Mouse (Mus musculus): ENCODE data around the gene Mettl7b.

The Mettl7b gene

GRCm38 (mm10) chr10:128947496-128947895, 13.3 kb downstream of the Mettl7b start:
- no peak for DNase-seq (ENCODE audit: low read depth, low spot score)

GRCm38 (mm10) chr10:128945675-128946074, 15.1 kb downstream of the Mettl7b start:
- no peak for DNase-seq (ENCODE audit: low read depth, low spot score)

DNA sequence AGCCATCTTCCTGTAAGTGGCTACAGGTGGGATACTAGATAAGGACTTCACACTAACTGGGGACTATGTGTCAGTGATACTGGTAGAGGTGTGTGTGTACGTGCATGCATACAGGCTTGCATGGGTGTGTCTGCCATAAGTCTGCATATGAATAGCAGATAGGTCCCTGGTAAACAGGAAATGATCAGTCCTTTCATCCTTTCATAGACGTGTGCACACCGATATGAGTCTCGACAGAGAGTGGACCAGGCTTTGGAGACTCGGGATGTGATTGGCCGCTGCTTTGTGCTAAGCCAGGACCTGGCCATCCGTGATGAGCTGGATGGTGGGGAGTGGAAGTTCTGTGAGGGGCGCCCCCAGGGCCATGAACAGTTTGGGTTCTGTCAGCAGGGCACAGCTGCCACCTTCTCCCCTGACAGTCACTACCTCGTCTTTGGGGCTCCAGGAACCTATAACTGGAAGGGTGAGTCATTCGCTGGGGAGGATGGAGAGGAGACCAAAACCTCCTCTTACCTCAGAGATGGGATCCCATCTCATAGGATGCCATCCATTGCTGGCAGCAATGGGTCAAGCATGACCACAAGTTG, 20.2 kb downstream of the Mettl7b start:
- no peak for DNase-seq (ENCODE audit: low read depth, low spot score)

GRCm38 (mm10) chr10:128938974-128939373, 21.8 kb downstream of the Mettl7b start:
- DNase-seq (ENCODE audit: low read depth, low spot score): no peak

DNA sequence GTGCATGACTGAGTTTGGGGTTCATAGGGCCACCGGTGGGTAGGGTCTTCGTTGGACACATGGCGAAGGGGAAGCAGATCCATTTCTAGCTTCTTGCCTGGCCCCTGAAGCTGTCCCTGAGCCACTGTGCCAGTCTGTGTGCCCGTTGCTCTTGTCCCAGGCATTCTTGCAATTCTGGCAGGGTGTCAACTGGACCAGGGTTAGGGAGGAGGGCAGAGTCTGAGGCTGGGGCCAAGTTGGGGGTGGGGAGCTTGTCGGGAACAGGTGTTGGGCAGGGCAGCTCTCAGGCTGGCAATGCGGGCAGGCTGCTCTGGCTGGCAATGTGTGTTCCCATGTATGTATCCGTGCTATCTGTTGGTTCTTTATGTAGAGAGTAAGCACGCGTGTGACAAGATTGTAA, 22.3 kb downstream of the Mettl7b start:
- DNase-seq (ENCODE audit: low read depth, low spot score): no peak

DNA sequence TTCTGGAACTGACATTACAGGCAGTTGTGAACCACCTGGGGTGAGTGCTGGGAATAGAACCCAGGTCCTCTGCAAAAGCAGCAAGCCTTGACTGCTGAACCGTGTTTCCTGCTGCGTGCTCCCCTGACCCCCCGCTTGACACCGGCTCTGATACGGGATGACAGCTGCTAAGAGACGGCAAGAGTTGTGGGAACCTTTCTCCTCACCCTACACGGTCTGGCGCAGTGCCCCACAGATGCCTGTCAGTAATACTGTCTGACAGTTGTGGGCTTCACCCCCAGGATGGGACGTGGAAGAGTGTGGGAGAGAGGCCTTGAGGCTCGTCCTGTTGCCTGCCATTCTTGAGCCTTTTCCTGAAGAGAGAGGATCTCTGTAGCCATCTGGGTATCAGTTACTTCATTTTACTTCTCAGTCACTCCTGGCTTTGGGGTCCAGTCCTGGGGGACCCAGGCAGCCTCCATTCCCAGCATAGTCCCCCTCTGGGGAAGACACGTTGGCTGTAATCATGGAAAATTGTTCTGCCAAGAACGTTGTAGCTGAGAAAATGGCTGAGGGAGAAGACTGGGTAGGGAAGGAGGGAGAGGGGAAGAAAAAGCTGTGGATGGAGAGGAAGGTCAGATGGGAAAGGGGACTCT, 22.9 kb downstream of the Mettl7b start:
- no peak for DNase-seq (ENCODE audit: low read depth, low spot score)

DNA sequence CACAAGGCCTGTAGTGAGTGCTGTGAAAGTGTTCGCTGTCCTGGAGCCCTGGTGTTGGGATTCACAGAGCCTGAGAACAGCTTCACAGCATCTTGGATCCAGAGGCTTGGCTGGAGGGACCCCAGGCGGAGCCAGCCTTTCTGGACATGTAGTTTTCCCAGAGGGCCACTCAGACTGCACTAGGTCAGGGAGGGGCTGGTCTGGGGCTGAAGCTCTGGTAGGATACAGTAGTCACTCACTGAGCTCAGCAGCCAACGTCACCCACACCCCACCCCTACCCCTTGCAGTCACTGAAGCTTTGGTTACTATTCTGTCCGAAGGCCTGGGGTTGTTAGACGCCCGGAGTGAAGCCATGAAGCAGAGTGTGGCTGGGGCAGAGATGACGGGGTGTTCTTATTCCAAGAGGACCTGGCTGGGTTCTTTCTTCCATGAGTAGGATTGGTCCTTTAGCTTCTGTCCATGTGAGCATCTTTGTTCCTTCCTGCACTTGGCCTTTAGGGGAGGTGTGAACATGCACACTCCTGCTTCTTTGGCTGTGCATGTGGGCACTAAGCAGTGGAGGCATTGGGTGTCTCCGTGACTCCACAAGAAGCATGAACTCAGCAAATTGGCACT, 24.9 kb downstream of the Mettl7b start:
- no peak for DNase-seq (ENCODE audit: low read depth, low spot score)

- DNase-seq (ENCODE audit: low read depth, low spot score): no peak
These were observed 25.6 kb downstream of the Mettl7b start for GRCm38 (mm10) chr10:128934997-128935787.

DNA sequence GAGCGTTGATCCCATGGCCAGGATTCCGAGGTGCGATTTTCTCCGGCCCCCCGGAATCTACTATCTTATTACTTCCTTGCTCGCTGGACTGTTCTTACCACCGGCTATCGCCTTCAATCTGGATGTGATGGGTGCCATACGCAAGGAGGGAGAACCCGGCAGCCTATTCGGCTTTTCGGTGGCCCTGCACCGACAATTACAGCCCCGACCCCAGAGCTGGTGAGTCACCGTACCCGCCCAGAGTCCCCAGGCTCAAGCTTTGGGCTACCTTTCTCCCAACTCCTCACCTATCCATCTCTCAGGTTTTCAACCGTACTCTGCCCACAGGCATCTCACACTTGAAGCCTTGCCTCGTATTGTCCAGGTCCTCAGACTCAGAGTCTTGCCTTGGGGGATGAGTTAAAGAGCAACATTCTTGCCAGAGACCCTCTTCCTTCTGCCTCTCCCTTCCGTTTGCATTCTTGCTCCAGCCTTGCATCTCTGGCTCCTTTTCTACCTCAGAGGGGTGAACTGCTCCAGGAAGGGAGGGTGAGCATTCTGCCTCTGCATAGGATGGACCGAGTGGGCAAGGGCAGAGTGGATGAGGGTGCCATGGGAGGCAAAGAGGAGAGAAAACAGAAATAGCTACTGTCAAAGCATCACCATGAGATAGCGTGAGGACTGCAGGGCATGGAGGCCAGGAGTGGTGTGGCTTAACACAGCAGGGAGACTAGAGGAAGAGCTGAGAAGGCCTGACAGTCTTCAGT, 26.6 kb downstream of the Mettl7b start:
- no peak for DNase-seq (ENCODE audit: low read depth, low spot score)

DNA sequence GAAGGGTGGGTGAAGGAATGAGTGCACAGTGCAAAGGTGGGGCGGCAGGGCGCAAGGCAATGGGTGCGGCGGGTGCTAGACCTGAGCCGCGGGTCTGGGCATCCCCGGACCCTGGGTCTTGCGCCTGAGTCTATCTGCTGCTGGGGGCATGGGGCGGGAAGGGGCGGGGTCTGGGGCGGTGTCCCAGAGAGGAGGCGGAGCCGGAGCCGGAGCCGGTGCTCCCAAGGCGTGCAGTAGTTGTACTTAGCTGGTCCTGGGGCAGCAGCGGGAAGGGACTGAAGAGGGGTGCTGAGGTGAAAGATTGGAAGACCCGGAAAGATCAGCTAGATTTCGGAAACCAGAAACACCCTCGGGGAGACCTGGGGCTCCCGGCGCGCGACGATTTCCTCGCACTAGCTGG, 27.2 kb downstream of the Mettl7b start, which contains the start of gene Itga7:
TSS of gene Itga7 (plus strand) at position 245 of the 400 bp plus-strand sequence.
- DNase-seq (ENCODE audit: low read depth, low spot score): no peak

DNA sequence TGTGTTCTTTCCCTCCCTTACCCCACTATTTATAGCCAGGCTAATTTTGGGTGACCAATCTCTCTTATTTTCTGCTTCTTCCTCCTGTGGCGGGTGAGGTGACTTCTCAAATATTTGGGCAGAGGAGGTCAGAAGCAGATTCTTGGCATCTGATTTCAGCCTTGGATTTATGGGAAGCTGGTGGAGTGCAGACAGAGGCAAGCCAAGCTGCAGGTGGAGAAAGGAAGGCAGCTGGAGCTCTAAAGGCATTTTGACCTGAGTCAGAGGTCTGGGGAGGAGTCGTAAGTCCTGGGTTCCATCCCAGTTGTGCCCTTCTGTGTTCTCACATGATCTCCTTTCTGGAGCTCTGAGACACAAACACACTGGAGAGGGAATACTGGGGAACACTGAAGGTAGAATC, 29.3 kb downstream of the Mettl7b start:
- no peak for DNase-seq (ENCODE audit: low read depth, low spot score)

DNA sequence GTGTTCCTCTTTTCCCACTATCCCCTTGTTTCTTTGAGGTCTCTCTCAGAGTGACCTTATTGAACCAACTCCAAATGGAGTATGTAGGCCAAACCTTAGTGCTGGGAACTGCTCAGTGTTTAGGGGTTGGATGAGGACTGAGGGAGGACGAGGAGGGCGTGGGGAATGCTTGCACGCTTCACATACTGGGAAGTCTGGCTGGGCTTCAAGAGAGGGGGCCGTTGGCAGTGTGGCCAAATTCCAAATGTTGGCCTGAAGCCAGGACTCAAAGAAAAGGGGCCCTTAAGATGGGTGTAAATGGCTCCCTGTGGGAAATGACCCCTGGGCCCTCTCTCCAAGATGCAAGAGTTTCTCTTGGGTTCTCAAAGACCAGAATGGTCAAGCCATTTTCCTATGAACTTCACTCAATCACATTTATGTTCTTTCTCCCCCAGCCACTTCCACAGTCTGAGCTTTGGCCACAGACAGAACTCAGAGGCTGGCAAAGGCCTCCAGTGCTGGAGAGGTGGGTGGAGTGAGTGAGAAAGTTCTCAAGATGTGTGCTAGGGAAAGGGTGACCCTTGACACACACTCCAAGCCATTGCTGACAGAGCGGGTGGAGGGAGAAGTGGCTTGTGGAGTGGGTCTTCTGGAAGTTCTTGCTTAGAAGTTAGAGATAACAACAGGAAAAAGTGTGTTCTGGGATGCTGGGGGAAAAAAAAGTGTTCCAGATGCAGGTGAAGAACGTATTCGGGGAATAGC, 31.0 kb downstream of the Mettl7b start:
- DNase-seq (ENCODE audit: low read depth, low spot score): no peak

GRCm38 (mm10) chr10:128928356-128928755, 32.4 kb downstream of the Mettl7b start:
- no peak for DNase-seq (ENCODE audit: low read depth, low spot score)

DNA sequence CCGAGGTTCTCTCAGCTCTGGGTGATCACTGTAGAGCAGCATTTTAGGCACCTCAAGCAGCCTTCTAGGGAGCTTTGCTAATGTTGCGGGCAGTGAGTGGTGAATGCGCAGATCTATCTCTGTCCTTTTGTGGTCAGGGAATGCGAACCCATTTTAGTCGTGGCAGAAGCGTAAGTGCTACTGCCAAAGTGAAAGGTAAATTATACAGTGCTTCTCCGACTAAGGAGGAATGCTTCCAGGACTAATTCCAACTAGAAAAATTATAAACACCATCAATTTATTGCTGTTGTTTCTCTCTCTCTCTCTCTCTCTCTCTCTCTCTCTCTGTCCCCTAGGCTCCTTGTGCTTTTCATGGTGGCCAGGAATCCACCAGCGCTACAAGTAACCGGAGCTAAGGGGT, 36.9 kb downstream of the Mettl7b start, which contains the start of gene Bloc1s1:
TSS of gene Bloc1s1 (minus strand) at position 101 of the 400 bp plus-strand sequence.
- DNase-seq (ENCODE audit: low read depth, low spot score): no peak

DNA sequence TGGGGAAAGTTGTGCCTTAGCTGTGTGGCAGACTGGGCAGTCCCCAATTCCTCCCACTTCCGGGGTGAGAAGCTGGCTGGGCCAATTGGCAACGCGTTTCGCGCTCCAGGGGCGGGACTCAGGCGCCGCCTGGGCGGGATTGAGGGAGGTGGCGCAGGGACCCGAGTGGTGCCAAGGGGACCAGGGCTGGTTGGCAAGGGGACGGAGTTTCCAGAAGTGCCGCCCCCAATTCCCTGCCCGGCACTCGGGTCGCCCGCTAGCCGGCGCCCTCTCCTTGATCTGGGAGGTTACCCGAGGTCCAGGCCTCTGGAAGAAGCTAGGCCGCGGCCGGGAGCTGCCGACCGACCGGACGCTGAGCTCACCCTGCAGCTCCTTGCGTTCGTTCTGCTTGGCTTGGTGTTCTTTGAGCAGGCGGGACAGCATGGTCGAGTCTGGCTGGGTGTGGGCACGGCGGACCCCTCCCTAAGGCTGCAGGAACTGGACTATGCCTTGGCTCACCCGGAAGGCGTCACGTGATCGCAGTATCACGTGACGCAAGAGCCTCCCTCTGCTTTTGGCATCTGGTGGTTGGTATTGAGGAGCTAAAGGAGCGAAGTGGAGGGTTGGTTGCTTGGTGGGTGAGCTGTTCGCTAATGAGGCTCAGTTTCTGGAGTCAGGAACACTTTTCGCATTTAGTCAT, 37.6 kb downstream of the Mettl7b start:
- peak; percentile 81 for DNase-seq (ENCODE audit: low read depth, low spot score)

GRCm38 (mm10) chr10:128922822-128923012, 38.1 kb downstream of the Mettl7b start, which contains the start of gene Rdh5:
Gene Rdh5, minus strand, starts transcription at chr10:128922888.
- DNase-seq (ENCODE audit: low read depth, low spot score): no peak

GRCm38 (mm10) chr10:128921883-128922821, 38.6 kb downstream of the Mettl7b start:
- no peak for DNase-seq (ENCODE audit: low read depth, low spot score)

- DNase-seq (ENCODE audit: low read depth, low spot score): no peak
These were observed 39.5 kb downstream of the Mettl7b start for GRCm38 (mm10) chr10:128921251-128921650.

GRCm38 (mm10) chr10:128920736-128921161, 40.0 kb downstream of the Mettl7b start:
- no peak for DNase-seq (ENCODE audit: low read depth, low spot score)

Measured in WW6 (cell line).